ENCODE assay signal across 23 mouse cellular contexts in the genomic region with DNA sequence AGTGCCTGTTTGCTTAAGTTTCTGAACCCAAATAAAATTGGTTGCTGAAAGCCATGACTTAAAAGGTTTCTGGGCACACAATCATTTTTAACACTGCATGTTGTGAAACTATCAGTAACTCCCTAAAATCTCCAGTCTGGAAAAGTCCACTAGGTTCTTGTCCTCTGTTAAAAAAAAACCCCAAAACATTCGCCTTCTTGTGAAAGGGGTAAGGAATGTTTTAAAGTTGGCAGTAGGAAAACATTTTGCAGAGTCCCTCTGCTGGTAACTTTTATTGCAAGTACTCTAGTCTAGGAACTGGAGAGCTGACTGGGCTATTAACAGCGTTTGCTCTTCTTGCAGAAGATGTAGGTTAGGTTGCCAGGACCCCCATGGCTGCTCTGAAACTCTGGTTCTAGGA.
A peak's percentile ranks its signal among the peaks of the same experiment; 100 is the strongest.
DNase-seq lines count a peak whose midpoint lies in the region; ATAC-seq and TF ChIP-seq lines count a peak whose summit lies in the region.
"Had no signal": no experiment of that assay in that cellular context is flagged by ENCODE, and none has a peak within 500 bp of the region (broad histone marks: within the 10 kb centered on the region; RNA-seq: fewer than 3 reads in every experiment).

No protein-coding gene starts in this region.

- no peaks in the 10 kb centered on the region for H3K36me3 ChIP-seq in heart, embryonic 13.5 days
- no peaks in the 10 kb centered on the region for H3K36me3 ChIP-seq in kidney, postnatal 0 days (ENCODE audit: insufficient read depth, low read length)
- H3K36me3 ChIP-seq in midbrain, postnatal 0 days (ENCODE audit: insufficient read depth, low read length), result 0 out of 2 replicates have a peak, but pooled peaks cover 2% of the 10 kb centered on the region
- no peaks in the 10 kb centered on the region for H3K36me3 ChIP-seq in midbrain, embryonic 14.5 days (ENCODE audit: control insufficient read depth, insufficient read depth, low read length)
- H3K36me3 ChIP-seq: hindbrain, embryonic 13.5 days; kidney, embryonic 15.5 days; midbrain, embryonic 10.5 days; neural tube, embryonic 13.5 days had no signal

- H3K4me2 ChIP-seq in heart, embryonic 13.5 days, result no peak overlapping the region
- H3K4me2 ChIP-seq in kidney, postnatal 0 days (ENCODE audit: low read length), result no peak overlapping the region
- no peak overlapping the region for H3K4me2 ChIP-seq in midbrain, postnatal 0 days (ENCODE audit: low read depth, low read length, poor library complexity, severe bottlenecking)
- H3K4me2 ChIP-seq in midbrain, embryonic 14.5 days (ENCODE audit: low read length), result no peak overlapping the region
- H3K4me2 ChIP-seq: heart, embryonic 11.5 days; hindbrain, embryonic 13.5 days; kidney, embryonic 15.5 days; neural tube, embryonic 13.5 days had no signal

- no peaks in the 10 kb centered on the region for H3K27me3 ChIP-seq in heart, embryonic 13.5 days (replicated peaks)
- no peaks in the 10 kb centered on the region for H3K27me3 ChIP-seq in kidney, postnatal 0 days (ENCODE audit: insufficient read depth, low read length)
- no peaks in the 10 kb centered on the region for H3K27me3 ChIP-seq in midbrain, postnatal 0 days (ENCODE audit: insufficient read depth, low read length)
- H3K27me3 ChIP-seq in midbrain, embryonic 14.5 days (ENCODE audit: control insufficient read depth, insufficient read depth, low read length), result no peaks in the 10 kb centered on the region
- H3K27me3 ChIP-seq: hindbrain, embryonic 13.5 days; kidney, embryonic 15.5 days; neural tube, embryonic 13.5 days had no signal

- WGBS in heart, embryonic 13.5 days, result 34% methylated on average over 2 of the region's 2 CpGs
- WGBS in kidney, postnatal 0 days, result 25% methylated on average over 2 of the region's 2 CpGs
- WGBS in midbrain, postnatal 0 days, result 54% methylated on average over 2 of the region's 2 CpGs
- 75% methylated on average over 2 of the region's 2 CpGs for WGBS in midbrain, embryonic 14.5 days

- intact Hi-C loops in heart, postnatal 10 days (cut with DNase I), result no loop called here

- no peak for ATAC-seq in heart, embryonic 13.5 days (ENCODE audit: extremely low read depth, insufficient number of reproducible peaks, low FRiP score, low TSS enrichment)
- no peak for ATAC-seq in kidney, postnatal 0 days (replicated peaks; ENCODE audit: low FRiP score, low read depth)
- ATAC-seq in midbrain, postnatal 0 days (ENCODE audit: low FRiP score), result no peak
- no peak for ATAC-seq in midbrain, embryonic 14.5 days (ENCODE audit: low FRiP score, low TSS enrichment)
- ATAC-seq: activated CD4-positive, CD25-positive, alpha-beta regulatory T cell, adult 4 months; intestine, embryonic 16.5 days had no signal

- H3K4me1 ChIP-seq in heart, embryonic 13.5 days, result peaks cover 52% of the 10 kb centered on the region
- H3K4me1 ChIP-seq in kidney, postnatal 0 days (replicated peaks; ENCODE audit: insufficient read depth, low read length), result no peaks in the 10 kb centered on the region
- H3K4me1 ChIP-seq in midbrain, postnatal 0 days (ENCODE audit: insufficient read depth, low read length), result no peaks in the 10 kb centered on the region
- H3K4me1 ChIP-seq in midbrain, embryonic 14.5 days (ENCODE audit: control insufficient read depth, insufficient read depth, low read length), result peaks cover 12% of the 10 kb centered on the region; the same call in 1 of the 2 replicates
- H3K4me1 ChIP-seq: kidney, embryonic 15.5 days had no signal

- H3K9ac ChIP-seq in heart, embryonic 13.5 days, result no peak overlapping the region
- H3K9ac ChIP-seq in kidney, postnatal 0 days (ENCODE audit: low read depth, low read length), result no peak overlapping the region
- no peak overlapping the region for H3K9ac ChIP-seq in midbrain, postnatal 0 days (replicated peaks; ENCODE audit: low read length, poor library complexity, severe bottlenecking)
- no peak overlapping the region for H3K9ac ChIP-seq in midbrain, embryonic 14.5 days (replicated peaks; ENCODE audit: low read length)
- H3K9ac ChIP-seq: hindbrain, embryonic 13.5 days; kidney, embryonic 15.5 days; neural tube, embryonic 13.5 days had no signal

- no peak overlapping the region for H3K4me3 ChIP-seq in heart, embryonic 13.5 days
- H3K4me3 ChIP-seq in kidney, postnatal 0 days (replicated peaks; ENCODE audit: low read depth, low read length), result no peak overlapping the region
- no peak overlapping the region for H3K4me3 ChIP-seq in midbrain, postnatal 0 days (ENCODE audit: low read depth, low read length)
- no peak overlapping the region for H3K4me3 ChIP-seq in midbrain, embryonic 14.5 days (replicated peaks; ENCODE audit: low read depth, low read length)
- H3K4me3 ChIP-seq: hindbrain, embryonic 13.5 days; kidney, embryonic 15.5 days; midbrain, embryonic 10.5 days; neural tube, embryonic 13.5 days had no signal

- H3K27ac ChIP-seq in heart, embryonic 13.5 days (replicated peaks), result 0 out of 2 replicates have a peak overlapping the region, but pooled peaks have one; percentile 25
- H3K27ac ChIP-seq in kidney, postnatal 0 days, result no peak overlapping the region
- H3K27ac ChIP-seq in midbrain, postnatal 0 days (ENCODE audit: low read depth, low read length), result no peak overlapping the region
- no peak overlapping the region for H3K27ac ChIP-seq in midbrain, embryonic 14.5 days (replicated peaks; ENCODE audit: low read depth, low read length)
- H3K27ac ChIP-seq: hindbrain, embryonic 13.5 days; kidney, embryonic 15.5 days; macrophage; midbrain, embryonic 10.5 days; neural tube, embryonic 13.5 days had no signal

- no peak for DNase-seq in heart, postnatal 10 days
- peak; percentile 65 for DNase-seq in kidney, postnatal 0 days (ENCODE audit: low spot score)
- no peak for DNase-seq in kidney, postnatal 25 days
- DNase-seq in midbrain, postnatal 0 days (ENCODE audit: low spot score), result no peak
- no peak for DNase-seq in midbrain, embryonic 14.5 days
- no peak for DNase-seq in adrenal gland, postnatal 14 days
- DNase-seq: adrenal gland, postnatal 36 days; cerebellum, adult 11-12 months; cerebellum, postnatal 36 days; gastrocnemius, postnatal 10 days; layer of hippocampus, postnatal 36 days; liver; lung, adult 18-20 months; thymus, postnatal 14 days had no signal

- no peaks in the 10 kb centered on the region for H3K9me3 ChIP-seq in heart, embryonic 13.5 days
- no peaks in the 10 kb centered on the region for H3K9me3 ChIP-seq in kidney, postnatal 0 days (replicated peaks; ENCODE audit: low read length)
- no peaks in the 10 kb centered on the region for H3K9me3 ChIP-seq in midbrain, postnatal 0 days (ENCODE audit: low read length)
- no peaks in the 10 kb centered on the region for H3K9me3 ChIP-seq in midbrain, embryonic 14.5 days (ENCODE audit: control insufficient read depth, low read length)
- H3K9me3 ChIP-seq: hindbrain, embryonic 13.5 days; kidney, embryonic 15.5 days; midbrain, embryonic 10.5 days; neural tube, embryonic 13.5 days had no signal

- peak; percentile 39; the same call in 1 of the 2 replicates for TF ChIP-seq CTCF in kidney, postnatal 0 days (IDR thresholded peaks at IDR 0.05; ENCODE audit: low read depth)
- peak; percentile 59 for TF ChIP-seq CTCF in midbrain, postnatal 0 days (IDR thresholded peaks at IDR 0.05)
